In the genomic region with DNA sequence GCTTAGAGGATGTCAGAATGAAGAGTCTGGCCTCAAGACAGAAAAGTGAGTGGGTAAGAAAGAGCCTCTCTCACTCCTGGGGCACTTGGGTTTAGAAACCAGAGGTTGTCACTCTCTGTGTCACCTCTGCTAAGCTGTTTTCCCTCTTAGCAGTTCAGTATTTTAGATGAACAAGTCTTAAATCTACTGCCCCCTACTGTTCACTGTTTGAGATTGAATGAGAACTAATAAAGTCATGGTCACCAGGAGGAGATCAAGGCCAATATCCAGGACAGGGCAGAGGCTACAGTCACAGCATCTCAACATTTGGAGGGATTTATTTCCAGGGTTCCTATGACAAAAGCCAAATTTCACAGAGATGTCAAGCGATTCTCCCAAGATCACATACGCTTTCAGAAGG, we compare ENCODE assay signal across 9 mouse cellular contexts.
DNase-seq lines count a peak whose midpoint lies in the region; ATAC-seq and TF ChIP-seq lines count a peak whose summit lies in the region.
"Had no signal": no experiment of that assay in that cellular context is flagged by ENCODE, and none has a peak within 500 bp of the region (broad histone marks: within the 10 kb centered on the region; RNA-seq: fewer than 3 reads in every experiment).

No protein-coding gene starts in this region.

- intact Hi-C loops in heart, postnatal 25 days (cut with DNase I) = loop anchor here (5.0 kb wide), 1 partner anchor 190 kb away; no protein-coding TSS in a partner anchor

- H3K4me1 ChIP-seq in heart, embryonic 13.5 days = peaks cover 43% of the 10 kb centered on the region
- no peaks in the 10 kb centered on the region for H3K4me1 ChIP-seq in thymus, adult 2 months (replicated peaks; ENCODE audit: control insufficient read depth, insufficient read depth, low read length)
- H3K4me1 ChIP-seq in hindbrain, postnatal 0 days (ENCODE audit: insufficient read depth, low read length) = peaks cover 24% of the 10 kb centered on the region

- H3K36me3 ChIP-seq in heart, embryonic 13.5 days = no peaks in the 10 kb centered on the region
- H3K36me3 ChIP-seq in thymus, adult 2 months (ENCODE audit: control insufficient read depth, insufficient read depth, low read length) = no peaks in the 10 kb centered on the region
- H3K36me3 ChIP-seq in hindbrain, postnatal 0 days (ENCODE audit: insufficient read depth, low read length) = no peaks in the 10 kb centered on the region

- WGBS in heart, embryonic 13.5 days = 85% methylated on average over 2 of the region's 2 CpGs
- 88% methylated on average over 2 of the region's 2 CpGs for WGBS in thymus, adult 2 months
- WGBS in hindbrain, postnatal 0 days = 84% methylated on average over 2 of the region's 2 CpGs

- TF ChIP-seq POLR2A in thymus, adult 2 months (IDR thresholded peaks at IDR 0.05; ENCODE audit: control insufficient read depth, extremely low read depth, insufficient read depth, low read length, poor library complexity) = no peak

- no peak overlapping the region for H3K27ac ChIP-seq in heart, embryonic 13.5 days (replicated peaks)
- no peak overlapping the region for H3K27ac ChIP-seq in thymus, adult 2 months (ENCODE audit: control insufficient read depth, insufficient read depth, low read length)
- no peak overlapping the region for H3K27ac ChIP-seq in hindbrain, postnatal 0 days

- TF ChIP-seq CTCF in thymus, adult 2 months (IDR thresholded peaks at IDR 0.05; ENCODE audit: borderline replicate concordance, control insufficient read depth, extremely low read depth, insufficient read depth, low read length, poor library complexity) = no peak
- TF ChIP-seq CTCF in hindbrain, postnatal 0 days (IDR thresholded peaks at IDR 0.05; ENCODE audit: low read depth) = peak; percentile 59

- no peak overlapping the region for H3K9ac ChIP-seq in heart, embryonic 13.5 days
- H3K9ac ChIP-seq in hindbrain, postnatal 0 days (replicated peaks; ENCODE audit: low read length) = no peak overlapping the region

- H3K4me3 ChIP-seq in heart, embryonic 13.5 days = no peak overlapping the region
- no peak overlapping the region for H3K4me3 ChIP-seq in thymus, adult 2 months (ENCODE audit: control insufficient read depth, insufficient read depth, low read length)
- no peak overlapping the region for H3K4me3 ChIP-seq in hindbrain, postnatal 0 days (ENCODE audit: low read length)
- H3K4me3 ChIP-seq: erythroblast, embryonic 14.5 days had no signal

- H3K27me3 ChIP-seq in heart, embryonic 13.5 days (replicated peaks) = no peaks in the 10 kb centered on the region
- no peaks in the 10 kb centered on the region for H3K27me3 ChIP-seq in thymus, adult 2 months (ENCODE audit: control insufficient read depth, insufficient read depth, low read length)
- H3K27me3 ChIP-seq in hindbrain, postnatal 0 days (ENCODE audit: insufficient read depth, low read length) = no peaks in the 10 kb centered on the region

- H3K4me2 ChIP-seq in heart, embryonic 13.5 days = 0 out of 2 replicates have a peak overlapping the region, but pooled peaks have one; percentile 72
- H3K4me2 ChIP-seq in hindbrain, postnatal 0 days (ENCODE audit: low read depth, low read length) = peak overlapping the region; percentile 73

- no peak for ATAC-seq in heart, embryonic 13.5 days (ENCODE audit: extremely low read depth, insufficient number of reproducible peaks, low FRiP score, low TSS enrichment)
- ATAC-seq in hindbrain, postnatal 0 days = no peak

- DNase-seq in heart, postnatal 25 days (ENCODE audit: low spot score) = no peak
- peak; percentile 3 for DNase-seq in thymus, postnatal 0 days (ENCODE audit: low spot score)
- no peak for DNase-seq in thymus, adult 2 months
- peak; percentile 79 for DNase-seq in hindbrain, postnatal 0 days (ENCODE audit: low spot score)
- DNase-seq in ovary, postnatal 14 days (ENCODE audit: low spot score) = no peak
- no peak for DNase-seq in right cerebral cortex, postnatal 25 days
- DNase-seq in adrenal gland, adult 18-20 months (ENCODE audit: low spot score in 2 of 2) = no peak

- no peaks in the 10 kb centered on the region for H3K9me3 ChIP-seq in heart, embryonic 13.5 days
- H3K9me3 ChIP-seq in hindbrain, postnatal 0 days (ENCODE audit: low read length) = no peaks in the 10 kb centered on the region

Comparison
In these comparisons a context has a peak if more than half of its experiments do, and no peak if none do; other contexts are left out.
1. DNase-seq: peak in thymus, postnatal 0 days (single experiment) and hindbrain, postnatal 0 days (single experiment); none in heart, postnatal 25 days (single experiment), thymus, adult 2 months (single experiment), ovary, postnatal 14 days (single experiment), right cerebral cortex, postnatal 25 days (single experiment) and adrenal gland, adult 18-20 months (0 of 2).